Mouse (Mus musculus) gastrocnemius, postnatal 10 days (tissue): Measurements from ENCODE around the gene Syvn1. TPM values are rescaled to one million over a fixed set of nuclear protein-coding genes. Genes with fewer than 3 reads are reported as not detected.

Source experiments
- DNase-seq: peaks from one replicate; pipeline ENCODE4 v3.0.0; 2021; ENCODE audit warnings: mixed read lengths
- long read RNA-seq, 2 experiments: library from polyadenylated mRNA; stranded (forward); transcript quantifications; one replicate each; pipeline ENCODE4 v2.0.0; 2021
- total RNA-seq, 2 experiments: library from RNA; stranded (reverse); gene quantifications; 2 replicates each; pipeline ENCODE4 v1.2.3; 2021

Gene Syvn1
- 10 to 100 TPM; 18.4 to 22.1 TPM for total RNA-seq
- long read RNA-seq, experiment 1, transcript Syvn1-204 (16 exons, 3,464 nt): major isoform, 16 of 34 reads
- long read RNA-seq, experiment 1, partial matches to known transcripts: 17 of 34 reads
- long read RNA-seq, experiment 1, other reads (novel, unspliced or antisense): 1 of 34 reads
- long read RNA-seq, experiment 2, transcript Syvn1-204 (16 exons, 3,464 nt): major isoform, 9 of 25 reads
- long read RNA-seq, experiment 2, partial matches to known transcripts: 12 of 25 reads
- long read RNA-seq, experiment 2, other reads (novel, unspliced or antisense): 4 of 25 reads

DNA sequence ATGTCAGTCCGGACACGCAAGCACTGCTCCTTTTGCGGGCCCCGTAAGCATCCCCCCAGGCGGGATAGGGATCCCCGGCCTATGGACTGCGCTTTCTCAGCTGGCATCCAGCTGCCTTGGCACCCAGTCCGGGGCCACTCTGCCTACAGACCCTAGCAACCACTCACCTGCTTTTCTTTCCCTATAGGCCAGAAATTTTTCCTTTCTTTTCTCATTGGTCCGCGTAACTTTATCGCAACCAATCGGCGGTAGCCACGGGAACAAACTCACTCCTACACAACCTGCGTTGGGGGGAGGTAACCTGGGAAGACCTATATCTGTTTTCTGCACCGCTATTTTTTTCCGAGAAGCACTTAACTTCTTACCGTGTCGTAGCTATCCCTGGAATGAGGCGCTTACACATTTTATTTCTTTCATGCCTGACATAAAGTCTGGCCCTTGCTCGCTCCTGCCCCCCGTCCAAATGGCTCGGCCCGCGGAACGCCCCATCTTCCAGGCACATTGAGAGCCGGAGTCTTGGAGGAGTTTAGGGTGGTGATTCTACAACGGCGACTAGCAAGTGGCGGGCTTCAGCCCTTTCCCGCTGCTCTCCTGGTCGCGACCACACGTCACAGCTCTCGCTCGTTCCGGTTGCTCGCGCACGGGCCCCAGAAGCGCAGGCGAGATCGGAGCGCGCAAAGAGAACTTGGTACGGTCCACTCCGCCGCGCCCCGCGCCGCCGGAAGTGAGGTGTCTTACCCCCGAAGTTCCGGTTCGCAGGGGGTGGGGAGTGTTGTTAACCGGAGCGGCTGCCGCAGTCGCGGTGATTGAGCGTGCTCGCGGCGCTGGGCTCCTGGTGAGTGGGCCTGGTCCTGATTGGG lies at the start of gene Syvn1:
Gene Syvn1, plus strand, starts transcription at position 283 of the 860 bp plus-strand sequence.
- DNase-seq: peak; percentile 87

GRCm38 (mm10) chr19:5998180-5998579 lies 48.2 kb upstream of the Syvn1 start:
- no peak for DNase-seq

DNA sequence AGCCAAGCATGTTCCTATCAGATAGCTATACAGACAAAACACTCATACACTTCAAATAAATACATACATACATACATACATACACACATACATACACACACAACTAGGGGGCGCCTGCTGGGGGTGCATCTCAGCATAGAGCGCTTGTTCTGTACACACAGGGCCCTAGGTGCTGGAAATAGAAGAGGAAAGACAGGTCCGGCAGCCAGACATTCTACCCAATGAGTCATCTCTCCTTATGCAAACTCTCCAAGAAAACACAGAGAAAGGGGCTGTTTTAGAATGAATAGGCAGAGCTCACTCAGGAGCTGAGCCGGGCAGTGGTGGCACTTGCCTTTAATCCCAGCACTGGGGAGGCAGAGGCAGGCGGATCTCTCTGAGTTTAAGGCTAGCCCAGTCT lies 46.4 kb upstream of the Syvn1 start:
- no peak for DNase-seq

- no peak for DNase-seq
Measured at GRCm38 (mm10) chr19:6005541-6005940, 40.8 kb upstream of the Syvn1 start.

- DNase-seq: no peak
Measured at GRCm38 (mm10) chr19:6007013-6007412, 39.4 kb upstream of the Syvn1 start.

DNA sequence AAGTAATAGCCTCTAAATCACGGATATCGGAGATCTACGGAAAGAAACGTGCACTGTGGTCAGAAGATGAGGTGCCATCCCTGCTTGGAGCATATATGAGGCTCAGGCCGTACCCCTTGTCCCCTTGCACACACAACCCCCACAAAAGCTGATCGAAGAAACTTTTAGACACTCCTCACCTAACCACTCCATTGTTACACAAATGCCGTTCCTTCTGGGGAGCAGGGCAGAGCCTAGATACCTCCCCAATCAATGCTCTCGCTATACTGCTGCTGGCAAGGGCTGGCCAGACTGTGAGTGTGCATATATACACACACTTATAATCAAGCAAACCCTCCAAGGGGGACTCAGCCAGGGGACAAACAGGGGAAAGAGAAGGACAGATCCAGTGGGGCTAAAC lies 37.2 kb upstream of the Syvn1 start:
- DNase-seq: no peak

GRCm38 (mm10) chr19:6013691-6014090 lies 32.7 kb upstream of the Syvn1 start:
- no peak for DNase-seq

GRCm38 (mm10) chr19:6014991-6015510 lies 31.3 kb upstream of the Syvn1 start:
- DNase-seq: peak; percentile 51

GRCm38 (mm10) chr19:6015511-6016315 lies 30.7 kb upstream of the Syvn1 start, which contains the start of gene Capn1:
Gene Capn1 (minus strand): TSS chr19:6015897.
- peak; percentile 84 for DNase-seq

- DNase-seq: no peak
Measured at GRCm38 (mm10) chr19:6016532-6016931, 29.8 kb upstream of the Syvn1 start.

DNA sequence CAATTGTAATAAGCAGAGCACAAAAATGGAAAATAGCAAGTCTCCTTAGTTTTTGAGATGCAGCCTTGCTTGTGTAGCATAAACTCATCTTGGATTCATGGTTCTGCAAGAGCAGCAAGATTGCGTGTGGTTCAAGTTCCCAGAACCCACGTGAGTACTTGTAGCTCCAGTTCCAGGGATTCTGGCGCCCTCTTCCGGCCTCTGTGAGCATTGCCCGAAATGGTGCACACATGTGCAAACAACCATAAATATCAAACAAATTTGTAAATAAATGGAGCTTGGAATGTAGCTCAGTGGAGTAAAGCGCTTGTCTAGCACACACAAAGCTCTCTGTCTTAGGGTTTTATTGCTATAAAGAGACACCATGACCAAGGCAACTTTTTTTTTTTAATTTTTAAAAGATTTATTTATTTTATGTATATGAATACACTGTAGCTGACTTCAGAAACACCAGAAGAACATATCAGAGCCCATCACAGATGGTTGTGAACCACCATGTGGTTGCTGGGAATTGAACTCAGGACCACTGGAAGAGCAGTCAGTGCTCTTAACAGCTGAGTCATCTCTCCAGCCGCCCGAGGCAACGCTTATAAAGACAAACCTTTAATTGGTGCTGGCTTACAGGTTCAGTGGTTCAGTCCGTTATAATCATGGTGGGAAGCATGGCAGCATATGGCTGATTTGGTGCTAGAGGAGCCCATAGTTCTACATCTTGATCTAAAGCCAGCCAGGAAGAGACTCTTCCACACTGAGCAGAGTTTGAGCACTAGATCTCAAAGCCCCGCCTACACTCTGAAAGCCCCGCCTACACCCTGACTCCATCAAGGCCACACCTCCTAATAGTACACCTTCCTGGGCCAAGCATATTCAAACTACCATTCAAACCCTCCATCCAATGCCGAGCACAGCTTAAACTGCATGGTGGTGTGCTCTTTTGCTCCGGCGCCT lies 28.0 kb upstream of the Syvn1 start:
- DNase-seq: peak; percentile 89

GRCm38 (mm10) chr19:6020276-6020675 lies 26.1 kb upstream of the Syvn1 start:
- DNase-seq: no peak

GRCm38 (mm10) chr19:6023059-6023458 lies 23.3 kb upstream of the Syvn1 start:
- DNase-seq: no peak

- DNase-seq: no peak
Measured at GRCm38 (mm10) chr19:6023930-6024329, 22.4 kb upstream of the Syvn1 start.

DNA sequence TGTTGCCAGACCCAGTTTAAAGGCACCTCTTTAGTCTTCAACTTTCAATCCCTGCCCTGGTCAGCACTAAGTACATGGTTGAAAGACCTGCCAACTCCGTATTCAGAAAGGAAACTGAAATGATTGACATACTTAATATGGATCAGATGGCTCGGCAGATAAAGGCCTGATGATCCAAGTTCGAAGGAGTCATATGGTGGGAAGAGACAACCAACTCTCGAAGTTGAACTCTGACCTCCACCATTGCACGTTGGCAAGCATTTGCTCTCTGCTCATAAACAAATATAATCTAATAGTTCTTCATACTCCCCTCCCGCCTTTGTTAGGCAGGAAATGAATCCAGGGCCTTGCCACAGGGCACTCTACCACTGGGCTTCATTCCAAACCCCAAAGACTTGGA lies 17.4 kb upstream of the Syvn1 start:
- DNase-seq: no peak

GRCm38 (mm10) chr19:6029426-6029825 lies 16.9 kb upstream of the Syvn1 start:
- DNase-seq: no peak

DNA sequence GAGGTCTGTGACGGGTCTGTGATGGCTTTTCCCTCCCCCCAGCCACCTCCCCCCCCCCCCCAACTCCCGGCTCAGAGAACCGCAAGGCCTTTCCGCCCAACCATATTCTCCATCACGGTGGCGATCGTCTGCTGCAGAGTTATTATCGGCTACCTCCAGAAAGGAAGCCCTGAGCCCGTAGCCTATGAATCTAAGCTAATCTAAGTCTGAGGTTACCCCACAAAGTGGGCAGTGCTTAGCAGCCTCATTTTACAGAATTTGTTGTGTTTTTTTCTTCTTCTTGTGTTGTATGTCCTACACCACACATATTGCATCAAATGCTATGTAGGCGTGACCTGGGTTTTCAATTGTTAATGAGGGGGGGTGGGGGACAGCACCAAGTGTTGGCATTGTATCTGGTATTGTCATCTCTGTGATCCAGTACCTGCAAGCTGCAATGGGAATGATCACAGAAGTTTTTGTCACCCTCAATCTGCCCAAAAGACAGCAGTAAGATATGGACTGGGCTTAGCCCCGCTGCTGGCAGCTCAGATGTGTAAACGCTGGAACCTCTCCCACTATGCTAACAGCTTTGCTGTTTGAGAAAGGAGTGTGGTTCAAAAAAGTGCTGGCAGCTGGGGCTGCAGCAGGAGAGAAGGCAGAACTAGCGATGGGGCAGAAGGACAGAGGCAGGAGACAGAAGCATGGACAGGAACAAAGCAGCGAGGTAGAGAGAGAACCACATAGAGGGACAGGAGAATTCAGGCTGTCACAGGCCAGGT lies 15.7 kb upstream of the Syvn1 start:
- DNase-seq: no peak

DNA sequence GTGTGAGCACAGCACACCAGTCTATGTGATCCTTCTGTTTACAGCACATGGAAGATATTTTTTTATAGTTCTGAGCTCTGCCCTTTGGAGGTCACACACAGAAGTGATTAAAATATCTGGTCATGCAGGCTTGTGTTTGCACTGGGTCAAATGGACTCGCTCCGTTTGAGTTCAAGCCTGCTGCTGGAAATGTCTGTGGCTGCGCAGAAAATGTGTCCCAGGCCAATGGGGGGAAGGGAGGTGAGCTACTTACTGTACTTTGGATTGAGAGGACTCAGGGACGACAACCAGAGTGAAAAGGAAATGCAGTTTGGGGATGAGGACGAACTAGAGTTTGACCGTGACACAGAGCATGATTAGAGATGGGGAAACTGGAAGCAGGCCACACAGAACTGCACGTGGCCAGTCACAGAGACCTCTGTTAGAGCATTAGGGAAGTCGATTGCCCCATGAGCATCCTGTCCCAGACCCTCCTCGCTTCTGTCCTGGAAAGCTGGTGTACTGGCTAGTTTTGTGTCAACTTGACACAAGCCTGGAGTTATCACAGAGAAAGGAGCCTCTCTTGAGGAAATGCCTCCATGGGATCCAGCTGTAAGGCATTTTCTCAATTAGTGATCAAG lies 10.3 kb upstream of the Syvn1 start:
- no peak for DNase-seq

DNA sequence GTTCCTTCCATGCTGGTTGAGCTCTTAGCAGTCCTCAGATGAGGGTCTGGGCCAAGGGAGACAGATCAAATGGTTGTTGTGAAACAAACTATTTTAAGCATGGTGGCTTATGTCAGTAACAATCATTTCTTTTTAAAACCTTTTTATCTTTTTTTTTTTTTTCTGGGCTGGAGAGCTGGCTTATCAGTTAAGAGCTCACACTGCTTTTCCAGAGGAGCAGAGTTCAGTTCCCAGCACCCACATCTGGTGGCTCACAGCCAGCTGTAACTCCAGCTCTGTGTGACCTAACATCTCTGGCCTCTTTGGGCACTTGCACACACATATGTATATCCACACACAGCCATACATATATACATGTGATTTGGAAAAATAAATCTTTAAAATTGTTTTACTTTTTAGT lies 8.7 kb upstream of the Syvn1 start:
- DNase-seq: no peak

GRCm38 (mm10) chr19:6038326-6038725 lies 8.1 kb upstream of the Syvn1 start:
- DNase-seq: no peak
